Mouse (Mus musculus) ES-E14 (cell line): ENCODE data around the gene Acvrl1.
"Not testable (repeated sequence)": the region's sequence is repeated elsewhere in the genome, so short reads cannot be mapped to it uniquely, and the experiment has no call there.

Source experiments
- MAFK ChIP-seq: IDR thresholded peaks from 2 replicates; pipeline ENCODE4 v1.6.1; 2014; ENCODE audit warnings: mild to moderate bottlenecking, low read depth, low read length, inconsistent platforms; ENCODE audit not compliant: insufficient read depth
- ZC3H11A ChIP-seq: IDR thresholded peaks from 2 replicates; pipeline ENCODE4 v1.6.1; 2012; ENCODE audit warnings: low read depth, mild to moderate bottlenecking, inconsistent platforms, low read length, borderline replicate concordance

DNA sequence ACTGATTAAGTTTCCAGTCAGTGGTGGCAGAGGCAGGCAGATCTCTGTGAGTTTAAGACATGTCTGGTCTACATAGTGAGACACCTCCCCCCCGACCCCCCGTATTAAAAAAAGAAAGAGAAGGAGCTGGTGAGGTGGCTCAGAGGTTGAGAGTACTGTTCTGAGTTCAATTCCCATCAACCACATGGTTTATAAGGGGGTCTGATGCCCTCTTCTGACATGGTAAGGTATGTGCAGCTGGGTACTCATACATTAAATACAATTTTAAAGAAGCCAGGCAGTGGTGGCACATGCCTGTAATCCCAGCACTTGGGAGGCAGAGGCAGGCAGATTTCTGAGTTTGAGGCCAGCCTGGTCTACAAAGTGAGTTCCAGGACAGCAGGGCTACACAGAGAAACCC lies 14.5 kb upstream of the Acvrl1 start:
- TF ChIP-seq MAFK = not testable (repeated sequence)
- TF ChIP-seq ZC3H11A = 0 out of 2 replicates have a peak, but pooled peaks have one; percentile 12
